Mouse (Mus musculus) MEL (cell line): ENCODE results near the gene Rhox3g. TPM values are rescaled to one million over a fixed set of nuclear protein-coding genes. Genes with fewer than 3 reads are reported as not detected.
"Not testable (repeated sequence)": the region's sequence is repeated elsewhere in the genome, so short reads cannot be mapped to it uniquely, and the experiment has no call there.

Experiments
- DNase-seq: peaks from one replicate; pipeline ENCODE4 v3.0.0; 2011; ENCODE audit warnings: low read depth, low spot score
- H3K27ac ChIP-seq: 2 replicates; pipeline ENCODE4 v1.5.1; 2012; ENCODE audit warnings: low read depth, mild to moderate bottlenecking, control low read depth, low read length, moderate library complexity; ENCODE audit not compliant: control insufficient read depth
- H3K27me3 ChIP-seq, 2 experiments: fragments of 150-350 bp in 1 of 2; sonication (generic) in 1 of 2; 2 replicates each; pipeline ENCODE4 v1.6.1; 2012; ENCODE audit warnings: low read length in 2 of 2, mild to moderate bottlenecking in 2 of 2, improper control_type of control experiment in 1 of 2, moderate library complexity in 1 of 2; ENCODE audit not compliant: insufficient read depth in 2 of 2, control insufficient read depth in 1 of 2
- H3K36me3 ChIP-seq, 2 experiments: 2 replicates each; pipeline ENCODE4 v1.6.1; 2012 to 2014; ENCODE audit warnings: low read length in 2 of 2, improper control_type of control experiment in 1 of 2, inconsistent platforms in 1 of 2, mild to moderate bottlenecking in 1 of 2; ENCODE audit not compliant: insufficient read depth in 2 of 2, control insufficient read depth in 1 of 2
- H3K4me1 ChIP-seq, 2 experiments: fragments of 150-350 bp in 1 of 2; sonication (generic) in 1 of 2; 2 replicates each; pipeline ENCODE4 v1.6.1; 2012; ENCODE audit warnings: low read length in 2 of 2, improper control_type of control experiment in 1 of 2, mild to moderate bottlenecking in 1 of 2; ENCODE audit not compliant: insufficient read depth in 2 of 2, control insufficient read depth in 1 of 2
- H3K4me3 ChIP-seq, 2 experiments: fragments of 150-350 bp in 1 of 2; sonication (generic) in 1 of 2; 2 replicates each; pipeline ENCODE4 v1.5.1; 2012; ENCODE audit warnings: low read depth in 2 of 2, low read length in 2 of 2, mild to moderate bottlenecking in 2 of 2, moderate library complexity in 2 of 2, control low read depth in 1 of 2, improper control_type of control experiment in 1 of 2; ENCODE audit not compliant: control insufficient read depth in 1 of 2, insufficient read depth in 1 of 2
- H3K79me2 ChIP-seq: 2 replicates; pipeline ENCODE4 v1.6.1; 2012; ENCODE audit warnings: mild to moderate bottlenecking, low read length, moderate library complexity; ENCODE audit not compliant: control insufficient read depth, poor library complexity, insufficient read depth
- H3K9ac ChIP-seq: 2 replicates; pipeline ENCODE4 v1.6.1; 2012; ENCODE audit warnings: low read depth, mild to moderate bottlenecking, control low read depth, low read length, moderate library complexity; ENCODE audit not compliant: control insufficient read depth, poor library complexity, severe bottlenecking
- H3K9me3 ChIP-seq: fragments of 150-350 bp; sonication (generic); replicated peaks from 2 replicates; pipeline ENCODE4 v1.6.1; 2012; ENCODE audit warnings: mild to moderate bottlenecking, low read length, improper control_type of control experiment, moderate library complexity; ENCODE audit not compliant: insufficient read depth
- polyA plus RNA-seq, 2 experiments: library from polyadenylated mRNA; stranded (reverse) in 1 of 2; unstranded in 1 of 2; fragments of >175 nt in 1 of 2; fragments of >200 nt in 1 of 2; gene quantifications; 2 replicates each; pipeline versions ENCODE4 v1.2.1 to v1.2.4; 2012; ENCODE audit warnings: low replicate concordance in 2 of 2, low read depth in 1 of 2; ENCODE audit not compliant: insufficient read length in 2 of 2, insufficient read depth in 1 of 2, missing spikeins in 1 of 2
- total RNA-seq: library from RNA; depleted of rRNA; stranded (reverse); fragments of 300-350 nt; gene quantifications from 2 replicates; pipeline ENCODE4 v1.2.3, GENCODE M21; 2012; rRNA removed

The Rhox3g gene
- total RNA-seq (not detected in 2 replicates), polyA plus RNA-seq (not detected)

DNA sequence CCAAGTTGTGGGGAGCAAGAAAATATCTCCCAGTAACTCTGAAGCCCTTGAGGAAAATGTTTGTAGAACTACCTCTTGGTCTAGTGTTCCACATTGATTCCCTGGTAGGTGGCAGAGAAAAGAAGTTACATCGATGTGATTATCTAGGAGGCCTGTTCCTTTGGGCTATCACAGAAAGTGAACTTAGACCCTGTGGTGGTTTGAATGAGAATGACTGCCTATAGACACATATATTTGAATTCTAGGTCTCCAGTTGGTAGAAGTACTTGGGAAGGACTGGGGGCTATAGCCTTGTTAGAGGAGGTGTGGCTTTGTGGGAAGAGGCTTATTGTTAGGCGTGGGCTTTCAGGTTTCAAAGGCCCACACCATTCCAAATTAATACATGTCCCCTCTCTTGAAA, at the start of gene Rhox3g:
Gene Rhox3g, minus strand, starts transcription at position 101 of the 400 bp plus-strand sequence.
- not testable (repeated sequence) for H3K9me3 ChIP-seq, H3K79me2 ChIP-seq, H3K9ac ChIP-seq, H3K36me3 ChIP-seq, H3K4me1 ChIP-seq, H3K4me3 ChIP-seq, H3K27ac ChIP-seq, DNase-seq, H3K27me3 ChIP-seq

DNA sequence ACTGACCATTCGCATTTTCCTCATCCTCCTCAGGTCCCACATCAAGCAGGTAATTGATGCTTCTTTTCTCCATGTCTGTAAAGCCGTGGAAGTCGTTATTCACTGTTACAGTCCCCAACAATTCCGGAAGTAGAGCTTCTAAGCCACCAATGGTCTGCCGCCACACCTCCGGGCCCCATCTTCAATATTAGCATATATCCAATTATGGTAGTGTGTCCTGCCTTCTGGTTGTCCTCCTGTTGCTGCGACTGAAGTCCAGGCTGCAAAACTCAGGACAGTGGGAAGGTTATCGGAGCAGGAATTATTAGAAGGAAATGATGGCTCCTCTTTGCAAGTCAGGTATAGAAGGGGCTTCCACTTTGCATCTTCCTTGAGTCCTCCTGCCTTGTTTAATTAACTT, 44.8 kb upstream of the Rhox3g start, which contains the start of gene Rhox2h:
Gene Rhox2h, minus strand, starts transcription at position 101 of the 400 bp plus-strand sequence.
- H3K36me3 ChIP-seq, H3K4me3 ChIP-seq, H3K27me3 ChIP-seq, H3K9ac ChIP-seq, H3K27ac ChIP-seq, H3K4me1 ChIP-seq, H3K79me2 ChIP-seq, H3K9me3 ChIP-seq, DNase-seq: not testable (repeated sequence)

DNA sequence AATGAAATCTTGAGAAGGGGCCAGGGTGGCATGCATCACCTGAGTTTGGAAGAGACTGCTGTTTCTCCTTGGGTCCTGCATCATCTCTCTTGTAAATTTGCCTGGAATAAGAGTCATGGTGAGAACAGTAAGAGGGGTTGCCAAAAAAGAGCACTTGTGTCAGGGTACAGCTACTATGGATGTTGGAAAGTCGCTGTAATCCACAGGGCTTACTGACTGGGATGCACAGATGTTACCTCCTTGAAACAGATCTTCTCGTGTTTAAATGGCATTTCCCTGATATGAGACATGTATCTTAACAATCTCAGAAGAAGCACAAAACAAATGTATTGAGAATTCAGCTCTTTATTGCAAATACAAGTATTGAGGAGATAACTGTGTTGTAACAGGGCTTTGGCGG, 40.3 kb upstream of the Rhox3g start, which contains the start of gene Rhox3h:
Gene Rhox3h, minus strand, starts transcription at position 101 of the 400 bp plus-strand sequence.
- not testable (repeated sequence) for H3K4me1 ChIP-seq, H3K27me3 ChIP-seq, H3K36me3 ChIP-seq, DNase-seq, H3K27ac ChIP-seq, H3K4me3 ChIP-seq, H3K79me2 ChIP-seq, H3K9me3 ChIP-seq, H3K9ac ChIP-seq

DNA sequence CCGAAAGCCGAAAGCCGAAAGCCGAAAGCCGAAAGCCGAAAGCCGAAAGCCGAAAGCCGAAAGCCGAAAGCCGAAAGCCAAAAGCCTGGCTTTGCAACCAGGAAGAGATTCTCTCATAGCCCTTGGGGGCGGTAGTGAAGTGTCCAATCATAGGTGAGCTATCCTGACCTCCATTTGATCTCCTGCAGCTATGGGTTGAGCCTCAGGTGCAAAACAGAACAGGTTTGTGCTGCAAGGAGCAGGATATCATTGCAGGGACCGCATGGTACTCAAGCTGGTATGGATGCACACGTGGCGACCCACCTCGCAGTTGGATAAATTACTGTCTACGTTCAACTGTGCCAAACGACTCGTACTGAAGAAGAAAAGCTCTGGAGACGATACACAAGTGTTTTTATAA, 22.8 kb upstream of the Rhox3g start, which contains the start of gene Rhox4g:
Gene Rhox4g, minus strand, starts transcription at position 101 of the 400 bp plus-strand sequence.
- H3K36me3 ChIP-seq, H3K4me3 ChIP-seq, DNase-seq, H3K27ac ChIP-seq, H3K27me3 ChIP-seq, H3K79me2 ChIP-seq, H3K4me1 ChIP-seq, H3K9ac ChIP-seq, H3K9me3 ChIP-seq: not testable (repeated sequence)

DNA sequence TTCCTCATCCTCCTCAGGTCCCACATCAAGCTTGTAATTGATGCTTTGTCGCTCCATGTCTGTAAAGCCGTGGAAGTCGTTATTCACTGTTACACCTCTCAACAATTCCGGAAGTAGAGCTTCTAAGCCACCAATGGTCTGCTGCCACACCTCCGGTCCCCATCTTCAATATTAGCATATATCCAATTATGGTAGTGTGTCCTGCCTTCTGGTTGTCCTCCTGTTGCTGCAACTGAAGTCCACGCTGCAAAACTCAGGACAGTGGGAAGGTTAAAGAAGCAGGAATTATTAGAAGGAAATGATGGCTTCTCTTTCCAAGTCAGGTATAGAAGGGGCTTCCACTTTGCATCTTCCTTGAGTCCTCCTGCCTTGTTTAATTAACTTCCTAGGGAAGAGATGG, 15.0 kb upstream of the Rhox3g start, which contains the start of gene Rhox2g:
Gene Rhox2g, minus strand, starts transcription at position 101 of the 400 bp plus-strand sequence.
- H3K36me3 ChIP-seq, H3K9ac ChIP-seq, H3K79me2 ChIP-seq, H3K4me1 ChIP-seq, H3K27ac ChIP-seq, H3K9me3 ChIP-seq, H3K27me3 ChIP-seq, H3K4me3 ChIP-seq, DNase-seq: not testable (repeated sequence)

DNA sequence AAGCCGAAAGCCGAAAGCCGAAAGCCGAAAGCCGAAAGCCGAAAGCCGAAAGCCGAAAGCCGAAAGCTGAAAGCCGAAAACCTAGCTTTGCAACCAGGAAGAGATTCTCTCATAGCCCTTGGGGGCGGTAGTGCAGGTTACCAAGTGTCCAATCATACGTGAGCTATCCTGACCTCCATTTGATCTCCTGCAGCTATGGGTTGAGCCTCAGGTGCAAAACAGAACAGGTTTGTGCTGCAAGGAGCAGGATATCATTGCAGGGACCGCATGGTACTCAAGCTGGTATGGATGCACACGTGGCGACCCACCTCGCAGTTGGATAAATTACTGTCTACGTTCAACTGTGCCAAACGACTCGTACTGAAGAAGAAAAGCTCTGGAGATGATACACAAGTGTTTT, 20.8 kb downstream of the Rhox3g start, which contains the start of gene Rhox4f:
Gene Rhox4f, minus strand, starts transcription at position 101 of the 400 bp plus-strand sequence.
- not testable (repeated sequence) for H3K36me3 ChIP-seq, H3K4me3 ChIP-seq, H3K9me3 ChIP-seq, H3K79me2 ChIP-seq, H3K9ac ChIP-seq, H3K4me1 ChIP-seq, H3K27me3 ChIP-seq, H3K27ac ChIP-seq, DNase-seq

DNA sequence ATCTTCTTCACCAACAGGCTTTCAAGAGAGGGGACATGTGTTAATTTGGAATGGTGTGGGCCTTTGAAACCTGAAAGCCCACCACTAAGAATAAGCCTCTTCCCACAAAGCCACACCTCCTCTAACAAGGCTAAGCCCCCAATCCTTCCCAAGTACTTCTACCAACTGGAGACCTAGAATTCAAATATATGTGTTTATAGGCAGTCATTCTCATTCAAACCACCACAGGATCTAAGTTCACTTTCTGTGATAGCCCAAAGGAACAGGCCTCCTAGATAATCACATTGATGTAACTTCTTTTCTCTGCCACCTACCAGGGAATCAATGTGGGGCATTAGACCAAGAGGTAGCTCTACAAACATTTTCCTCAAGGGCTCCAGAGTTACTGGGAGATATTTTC, 47.7 kb downstream of the Rhox3g start, which contains the start of gene Rhox3f:
Gene Rhox3f, plus strand, starts transcription at position 301 of the 400 bp plus-strand sequence.
- H3K4me1 ChIP-seq, H3K27me3 ChIP-seq, H3K9ac ChIP-seq, H3K27ac ChIP-seq, H3K4me3 ChIP-seq, H3K9me3 ChIP-seq, H3K36me3 ChIP-seq, H3K79me2 ChIP-seq, DNase-seq: not testable (repeated sequence)
